Mouse (Mus musculus) macrophage (primary cell): ENCODE measurements around the gene Itga2b. TPM values are rescaled to one million over a fixed set of nuclear protein-coding genes. Genes with fewer than 3 reads are reported as not detected.

Source experiments
- H3K27ac ChIP-seq: fragments of 350-480 bp; formaldehyde crosslinking; 2 replicates; pipeline ENCODE4 v1.9.0; 2021
- H3K36me3 ChIP-seq: fragments of 350-480 bp; formaldehyde crosslinking; 2 replicates; pipeline ENCODE4 v1.9.0; 2021; ENCODE audit errors: inconsistent target
- H3K4me3 ChIP-seq: fragments of 350-480 bp; formaldehyde crosslinking; 2 replicates; pipeline ENCODE4 v1.9.0; 2021; ENCODE audit errors: inconsistent target
- H3K79me2 ChIP-seq: fragments of 350-480 bp; formaldehyde crosslinking; 2 replicates; pipeline ENCODE4 v1.9.0; 2021; ENCODE audit errors: inconsistent target
- WGBS: methylation state at CpG from one replicate; pipeline ENCODE4 v1.1.7; 2026; ENCODE audit warnings: inconsistent platforms; ENCODE audit not compliant: missing documents; 5-methylcytosine and 5-hydroxymethylcytosine counted together
- polyA plus RNA-seq: library from polyadenylated mRNA; stranded (reverse); fragments of 250-400 nt; gene quantifications from 3 replicates; pipeline ENCODE4 v1.2.4, GENCODE M21; 2018; ENCODE audit warnings: inconsistent platforms
- total RNA-seq, 78 experiments: library from RNA; depleted of rRNA; stranded (reverse); fragments of 250-400 nt; gene quantifications; 1 replicate in 9 of 78; 2 replicates in 24 of 78; 3 replicates in 43 of 78; 4 replicates in 2 of 78; pipeline ENCODE4 v1.2.4; 2018; ENCODE audit warnings: inconsistent platforms in 56 of 78

Gene Itga2b
- 10 to 100 TPM in 5 of 26 experiments, 1 to 10 TPM in 21; 1.4 to 20.3 (median 7.6) TPM for total RNA-seq (2018; cell fraction: chromatin; rRNA removed)
- total RNA-seq (2018; cell fraction: cytosol; rRNA removed) = under 1 TPM; 0.14 to 0.82 (median 0.40) TPM
- 10 to 100 TPM in 1 of 26 experiments, 1 to 10 TPM in 25; 1.1 to 10.0 (median 2.9) TPM for total RNA-seq (2018; cell fraction: nucleus; rRNA removed)
- polyA plus RNA-seq = 0.73 to 0.90 TPM (median 0.79 TPM) in 3 replicates

DNA sequence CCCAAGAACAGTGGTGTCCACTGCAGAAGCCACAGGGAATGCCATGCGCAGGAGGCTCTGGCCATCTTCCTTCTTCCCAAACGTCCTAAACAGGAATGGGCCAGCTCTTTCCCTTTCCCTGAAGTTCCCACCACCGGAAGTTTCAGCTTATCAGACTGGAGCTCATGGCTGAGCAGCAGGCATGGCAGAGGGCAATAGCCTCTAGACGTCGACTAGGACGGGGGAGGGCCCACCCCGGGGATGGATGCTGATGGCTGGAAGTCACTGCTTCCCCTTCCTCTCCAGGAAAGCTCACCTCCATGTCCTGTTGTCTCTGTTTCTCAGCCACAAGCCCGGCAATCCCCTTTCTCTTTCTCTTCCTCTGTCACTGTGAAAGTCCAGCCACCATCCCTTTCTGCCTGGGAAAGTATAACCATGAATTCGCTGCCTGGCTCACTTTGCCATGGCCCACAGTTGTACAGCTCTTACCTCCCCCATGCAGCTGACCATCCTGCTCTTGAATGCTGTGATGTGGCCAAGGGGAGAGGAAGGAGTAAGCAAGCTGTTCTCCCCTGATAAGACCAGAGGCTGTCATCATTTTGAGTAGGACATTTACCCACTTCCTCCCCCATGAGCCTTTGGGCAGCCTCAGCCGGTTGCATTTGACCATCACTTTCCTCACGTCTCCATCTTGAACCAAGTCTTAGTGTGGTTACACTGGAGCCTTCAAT, at the start of gene Itga2b:
Gene Itga2b (minus strand): TSS at position 475 of the 710 bp plus-strand sequence.
- no peak within 1 kb of the TSS for H3K4me3 ChIP-seq
- WGBS = 11% methylated on average over 11 of the region's 11 CpGs
- H3K27ac ChIP-seq = no peak within 1 kb of the TSS
- no peaks in the 10 kb centered on the region for H3K79me2 ChIP-seq
- no peaks in the 10 kb centered on the region for H3K36me3 ChIP-seq

GRCm38 (mm10) chr11:102514793-102515424, 45.0 kb upstream of the Itga2b start:
- no peaks in the 10 kb centered on the region for H3K36me3 ChIP-seq
- H3K27ac ChIP-seq = no peak overlapping the region
- H3K79me2 ChIP-seq = no peaks in the 10 kb centered on the region
- H3K4me3 ChIP-seq = no peak overlapping the region
- WGBS = 100% methylated on average over 1 of the region's 1 CpGs

- Histone ChIP-seq H3K79me2 (no peaks in the 10 kb centered on the region), H3K36me3 (peaks cover under 1% of the 10 kb centered on the region; the same call in 1 of the 2 replicates), H3K27ac (no peak overlapping the region), H3K4me3 (no peak overlapping the region)
- 94% methylated on average over 6 of the region's 6 CpGs for WGBS
Observed at GRCm38 (mm10) chr11:102510226-102510625, 40.3 kb upstream of the Itga2b start.

GRCm38 (mm10) chr11:102496732-102497131, 26.8 kb upstream of the Itga2b start:
- H3K36me3 ChIP-seq = peaks cover 41% of the 10 kb centered on the region; the same call in 1 of the 2 replicates
- H3K79me2 ChIP-seq = no peaks in the 10 kb centered on the region
- WGBS = 92% methylated on average over 2 of the region's 2 CpGs
- H3K27ac ChIP-seq = no peak overlapping the region
- no peak overlapping the region for H3K4me3 ChIP-seq

- H3K27ac ChIP-seq = no peak overlapping the region
- 85% methylated on average over 2 of the region's 2 CpGs for WGBS
- H3K79me2 ChIP-seq = no peaks in the 10 kb centered on the region
- H3K4me3 ChIP-seq = no peak overlapping the region
- peaks cover 36% of the 10 kb centered on the region; the same call in 1 of the 2 replicates for H3K36me3 ChIP-seq
Observed at GRCm38 (mm10) chr11:102496206-102496605, 26.3 kb upstream of the Itga2b start.

DNA sequence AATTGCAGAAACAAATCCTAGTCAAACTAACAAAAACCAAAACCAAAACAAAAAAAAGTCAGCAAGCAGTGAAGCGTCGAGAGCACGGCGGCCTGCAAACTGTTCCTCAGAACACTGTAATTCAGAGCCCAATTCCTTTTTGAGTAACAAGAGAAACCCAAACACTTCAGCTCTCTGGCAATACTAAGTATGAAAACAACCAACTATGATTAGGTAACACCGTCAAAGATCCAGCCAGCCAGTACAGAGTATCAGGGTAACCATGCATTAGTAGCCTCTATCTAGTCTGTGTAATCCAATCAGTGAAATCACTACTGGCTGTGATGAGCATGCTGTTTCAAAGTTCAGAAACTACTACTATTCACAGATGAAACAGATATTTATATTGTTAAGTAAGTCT, 25.8 kb upstream of the Itga2b start:
- Histone ChIP-seq H3K79me2 (no peaks in the 10 kb centered on the region), H3K36me3 (peaks cover 33% of the 10 kb centered on the region; the same call in 1 of the 2 replicates), H3K4me3 (no peak overlapping the region), H3K27ac (no peak overlapping the region)
- WGBS = 97% methylated on average over 5 of the region's 5 CpGs

- no peaks in the 10 kb centered on the region for H3K79me2 ChIP-seq
- H3K36me3 ChIP-seq = peaks cover 27% of the 10 kb centered on the region; the same call in 1 of the 2 replicates
- no peak overlapping the region for H3K4me3 ChIP-seq
- H3K27ac ChIP-seq = no peak overlapping the region
- WGBS = 97% methylated on average over 6 of the region's 6 CpGs
Observed at GRCm38 (mm10) chr11:102495114-102495513, 25.2 kb upstream of the Itga2b start.

- H3K27ac ChIP-seq = no peak overlapping the region
- H3K36me3 ChIP-seq = peaks cover 17% of the 10 kb centered on the region; the same call in 1 of the 2 replicates
- WGBS = 79% methylated on average over 7 of the region's 7 CpGs
- H3K79me2 ChIP-seq = no peaks in the 10 kb centered on the region
- H3K4me3 ChIP-seq = no peak overlapping the region
Observed at GRCm38 (mm10) chr11:102494063-102494650, 24.2 kb upstream of the Itga2b start.

GRCm38 (mm10) chr11:102493241-102493640, 23.3 kb upstream of the Itga2b start:
- peaks cover 12% of the 10 kb centered on the region; the same call in 1 of the 2 replicates for H3K36me3 ChIP-seq
- H3K27ac ChIP-seq = no peak overlapping the region
- no peak overlapping the region for H3K4me3 ChIP-seq
- H3K79me2 ChIP-seq = no peaks in the 10 kb centered on the region
- WGBS = 98% methylated on average over 2 of the region's 2 CpGs

GRCm38 (mm10) chr11:102487901-102488300, 18.0 kb upstream of the Itga2b start:
- WGBS = 80% methylated on average over 2 of the region's 2 CpGs
- H3K36me3 ChIP-seq = peaks cover 21% of the 10 kb centered on the region

GRCm38 (mm10) chr11:102486733-102487386, 16.9 kb upstream of the Itga2b start:
- 69% methylated on average over 11 of the region's 11 CpGs for WGBS
- H3K27ac ChIP-seq = no peak overlapping the region
- peaks cover 30% of the 10 kb centered on the region for H3K36me3 ChIP-seq

More at GRCm38 (mm10) chr11:102487901-102488300, 18.0 kb upstream of the Itga2b start:
- H3K4me3 ChIP-seq = no peak overlapping the region
- no peaks in the 10 kb centered on the region for H3K79me2 ChIP-seq
- no peak overlapping the region for H3K27ac ChIP-seq

GRCm38 (mm10) chr11:102481779-102482178, 11.9 kb upstream of the Itga2b start:
- 82% methylated on average over 9 of the region's 10 CpGs for WGBS
- Histone ChIP-seq H3K4me3 (no peak overlapping the region), H3K36me3 (peaks cover 59% of the 10 kb centered on the region), H3K79me2 (no peaks in the 10 kb centered on the region), H3K27ac (no peak overlapping the region)

More at GRCm38 (mm10) chr11:102486733-102487386, 16.9 kb upstream of the Itga2b start:
- Histone ChIP-seq H3K79me2 (no peaks in the 10 kb centered on the region), H3K4me3 (no peak overlapping the region)

- Histone ChIP-seq H3K36me3 (peaks cover 50% of the 10 kb centered on the region), H3K4me3 (no peak overlapping the region), H3K79me2 (no peaks in the 10 kb centered on the region), H3K27ac (no peak overlapping the region)
- WGBS = 92% methylated on average over 4 of the region's 4 CpGs
Observed at GRCm38 (mm10) chr11:102480897-102481296, 11.0 kb upstream of the Itga2b start.

- no peak overlapping the region for H3K4me3 ChIP-seq
- no peak overlapping the region for H3K27ac ChIP-seq
- peaks cover 46% of the 10 kb centered on the region for H3K36me3 ChIP-seq
- no peaks in the 10 kb centered on the region for H3K79me2 ChIP-seq
- WGBS = 76% methylated on average over 12 of the region's 15 CpGs
Observed at GRCm38 (mm10) chr11:102480111-102480510, 10.2 kb upstream of the Itga2b start.
